Mouse (Mus musculus): Measurements from ENCODE around the gene Itga5.

Gene Itga5

DNA sequence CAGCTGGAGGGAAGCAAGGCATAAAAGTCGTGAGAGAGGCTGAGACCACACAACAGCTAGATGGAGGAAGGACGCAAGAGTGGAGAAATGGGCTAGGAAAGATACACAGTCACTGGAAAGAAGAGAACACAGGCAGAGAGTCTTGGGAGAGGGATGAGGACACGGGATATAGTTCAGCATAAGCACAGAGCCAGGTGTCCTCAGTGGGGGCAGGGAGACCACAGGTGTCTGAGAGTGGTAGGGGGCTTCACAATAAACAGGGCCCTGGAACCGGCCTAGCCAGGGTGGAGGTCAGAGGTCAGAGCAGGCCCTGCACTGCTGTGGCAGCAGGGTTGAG lies 27.8 kb downstream of the Itga5 start:
- DNase-seq = no peak

DNA sequence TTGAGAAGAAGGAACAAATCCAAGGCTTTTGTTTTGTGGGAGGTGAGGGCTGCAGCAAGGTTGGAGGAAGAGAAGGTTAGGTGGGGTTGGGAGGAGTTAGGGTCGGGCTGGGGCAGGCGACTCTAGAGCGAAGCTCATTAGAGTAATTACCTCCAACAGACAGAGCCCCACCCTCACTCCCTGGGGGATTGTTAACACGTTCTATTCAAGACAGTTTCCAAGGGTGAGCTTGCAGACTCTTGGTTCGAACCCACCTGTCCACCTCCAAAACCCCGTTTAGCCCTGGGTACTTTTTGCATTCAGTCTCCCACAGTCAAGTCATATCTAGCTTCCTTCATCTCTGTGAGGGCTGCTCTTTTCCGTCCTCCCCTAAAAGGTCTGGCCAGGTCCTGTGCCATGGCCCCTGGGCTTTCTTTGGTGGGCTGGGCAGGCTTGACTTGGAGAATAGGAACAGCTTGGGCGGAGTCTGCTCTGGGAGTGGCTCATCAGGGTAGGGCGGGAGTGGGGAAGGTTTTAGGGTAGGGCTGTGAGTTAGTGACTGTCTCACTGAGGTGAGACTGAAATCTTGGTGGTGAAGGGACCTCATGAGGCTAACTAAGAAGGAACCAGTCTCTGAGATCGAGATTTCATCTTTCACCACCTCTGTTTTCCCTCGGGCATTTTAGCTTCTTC lies 29.4 kb downstream of the Itga5 start:
- DNase-seq = no peak

DNA sequence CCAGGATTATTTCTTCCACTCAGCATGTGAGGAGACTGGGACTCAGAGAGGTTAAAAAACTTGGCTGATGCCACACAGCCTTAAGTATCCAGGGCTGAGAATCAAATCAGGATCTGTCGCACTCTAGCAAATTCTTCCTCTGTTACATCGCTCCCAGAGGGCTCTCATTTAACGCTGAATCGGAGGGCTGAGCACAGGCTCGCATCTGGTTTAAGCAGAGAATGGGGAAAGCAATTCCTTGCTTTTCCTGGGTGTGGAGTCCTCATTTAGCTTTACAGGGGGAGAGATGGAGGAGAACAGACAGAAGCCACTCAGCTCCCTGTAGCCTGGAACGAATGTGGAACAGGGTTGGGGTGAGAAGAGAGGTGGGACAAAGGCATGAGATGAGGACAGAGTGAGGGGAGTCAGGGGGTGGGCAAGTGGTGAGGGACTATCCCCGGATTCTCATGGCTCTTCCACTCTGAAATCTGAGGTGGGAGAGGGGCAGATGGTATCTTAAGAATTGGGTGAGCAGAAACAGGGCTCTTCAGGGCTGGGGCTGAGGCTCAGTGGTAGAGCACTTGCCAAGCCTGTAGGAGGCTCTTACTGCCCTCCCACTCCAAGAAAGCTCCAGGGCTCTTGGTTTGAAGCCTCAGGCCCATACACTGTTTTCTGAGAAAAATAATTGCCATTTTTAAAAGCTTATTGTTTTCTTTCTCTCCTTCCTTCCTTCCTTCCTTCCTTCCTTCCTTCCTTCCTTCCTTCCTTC lies 30.9 kb downstream of the Itga5 start:
- no peak for DNase-seq

DNA sequence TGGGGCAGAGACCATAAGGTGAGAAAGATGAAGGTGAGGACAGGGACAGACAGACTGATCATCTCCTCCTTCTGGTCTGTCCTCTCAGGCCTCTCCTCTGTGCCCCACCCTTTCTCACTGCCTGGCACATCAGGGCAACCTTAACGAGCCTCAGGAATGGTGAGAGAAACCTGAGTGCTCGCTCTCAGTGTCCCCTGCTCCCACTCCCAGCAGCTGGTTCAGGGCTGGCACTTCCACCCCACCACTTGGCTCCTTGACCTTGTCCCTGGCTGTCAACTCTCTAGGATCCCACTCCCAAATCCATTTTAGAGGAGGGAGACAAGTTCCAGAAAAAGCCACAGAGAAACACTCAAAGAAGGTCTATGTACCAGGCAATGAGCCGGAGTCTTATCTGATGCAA lies 31.5 kb downstream of the Itga5 start:
- DNase-seq = no peak

DNA sequence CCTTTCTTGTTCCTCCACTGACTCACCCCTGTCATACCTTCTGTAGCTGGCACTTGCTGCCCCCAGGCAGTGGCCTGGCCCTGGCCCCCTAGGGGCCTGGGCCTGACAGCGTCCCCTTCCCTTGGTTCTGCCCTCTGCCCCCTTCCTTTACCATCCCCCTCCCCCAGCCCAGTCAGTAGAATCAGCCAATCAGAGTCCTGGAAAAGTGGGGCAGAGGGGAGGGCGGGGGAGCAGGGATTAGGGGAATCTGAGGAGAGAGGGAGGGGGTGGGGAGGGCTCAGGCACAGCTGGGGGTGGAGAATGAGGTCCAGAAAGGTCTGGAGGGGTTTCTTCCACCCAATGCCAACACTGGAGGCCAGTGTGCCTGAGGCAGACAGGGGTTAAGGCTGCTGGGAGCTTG lies 32.4 kb downstream of the Itga5 start:
- DNase-seq = no peak

DNA sequence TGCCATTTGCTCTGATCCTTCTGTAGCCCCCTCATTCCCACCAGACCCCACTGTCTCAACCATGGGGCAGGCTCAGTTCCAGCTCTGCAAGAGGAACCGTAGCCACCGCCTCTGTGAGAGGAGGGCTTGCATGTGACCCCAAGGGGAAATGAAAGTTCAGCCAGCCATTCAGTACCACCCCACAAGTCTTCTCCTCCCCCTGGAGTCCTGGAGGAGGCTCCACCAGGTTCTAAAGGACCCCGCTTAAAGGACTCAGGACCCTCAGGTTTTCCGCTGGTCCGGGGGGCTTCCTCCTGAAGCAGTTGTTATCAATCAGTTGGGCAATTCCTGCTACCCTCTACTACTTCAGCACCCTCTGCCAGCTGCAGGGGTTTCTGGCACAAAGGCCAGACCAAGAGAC lies 32.8 kb downstream of the Itga5 start:
- DNase-seq = no peak

DNA sequence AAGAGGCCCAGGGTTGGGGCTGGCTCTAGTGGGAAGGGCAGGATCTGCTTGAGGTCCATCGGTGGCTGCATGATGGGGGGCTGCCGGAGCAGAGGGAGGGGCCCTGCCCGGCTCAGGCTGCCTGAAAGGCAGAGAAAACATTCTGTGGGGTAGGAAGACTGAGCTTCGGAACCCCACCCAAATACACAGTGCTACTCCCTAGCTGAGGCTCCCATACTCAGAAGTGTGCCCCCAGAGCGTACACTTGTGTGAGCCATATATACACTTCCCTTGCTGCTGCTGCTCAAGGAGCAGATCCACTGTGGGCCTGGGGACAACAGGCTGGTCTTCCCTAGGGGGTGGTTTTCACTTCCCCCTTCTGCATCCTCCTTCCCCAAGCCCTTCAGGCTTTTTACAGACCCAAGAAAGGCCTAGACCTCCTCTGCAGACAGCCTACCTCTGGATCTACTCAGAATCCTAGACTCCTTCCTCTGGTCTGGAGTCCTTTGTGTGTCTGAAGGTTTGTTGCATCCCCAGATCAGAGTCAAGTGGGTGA lies 33.4 kb downstream of the Itga5 start:
- DNase-seq = no peak

DNA sequence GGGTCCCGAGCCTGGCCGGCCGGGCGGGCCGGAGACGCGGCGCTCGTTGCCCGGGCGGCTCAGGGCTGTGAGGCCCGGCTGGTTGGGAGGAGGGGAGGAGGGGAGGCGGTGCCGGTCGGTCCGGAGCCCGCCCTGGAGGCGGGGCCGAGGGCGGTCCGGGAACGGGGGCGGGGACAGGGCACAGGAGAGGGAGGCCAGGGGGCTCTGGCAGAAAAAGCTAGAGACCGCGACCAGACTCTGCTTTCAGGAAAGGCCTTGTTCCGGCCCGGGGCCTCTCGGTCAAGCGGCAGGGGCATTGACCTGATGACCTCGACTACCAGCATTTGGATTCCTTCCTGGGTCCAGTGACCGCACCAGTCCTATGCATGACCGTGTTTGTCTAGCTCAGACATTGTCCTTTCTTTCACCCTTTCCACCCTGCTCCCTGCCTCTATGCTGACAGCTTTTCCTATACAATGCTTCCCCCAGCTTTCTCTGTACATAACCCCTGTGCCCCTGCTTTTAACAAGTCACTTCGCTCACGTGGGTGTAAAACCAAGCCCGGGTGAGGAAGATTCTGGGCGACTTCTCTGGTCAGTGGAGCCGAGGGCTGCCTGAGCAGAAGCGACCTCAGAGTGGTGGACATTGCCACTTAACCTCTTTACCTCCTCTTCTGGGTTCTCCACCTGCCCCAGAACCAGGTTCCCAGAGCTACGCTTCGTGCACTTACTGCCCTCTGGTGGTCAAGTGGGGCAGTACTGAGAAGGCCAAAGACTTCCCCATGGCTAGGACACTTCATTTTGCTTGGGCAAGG lies 42.9 kb downstream of the Itga5 start:
- peak; percentile 94 to 96 for DNase-seq

DNA sequence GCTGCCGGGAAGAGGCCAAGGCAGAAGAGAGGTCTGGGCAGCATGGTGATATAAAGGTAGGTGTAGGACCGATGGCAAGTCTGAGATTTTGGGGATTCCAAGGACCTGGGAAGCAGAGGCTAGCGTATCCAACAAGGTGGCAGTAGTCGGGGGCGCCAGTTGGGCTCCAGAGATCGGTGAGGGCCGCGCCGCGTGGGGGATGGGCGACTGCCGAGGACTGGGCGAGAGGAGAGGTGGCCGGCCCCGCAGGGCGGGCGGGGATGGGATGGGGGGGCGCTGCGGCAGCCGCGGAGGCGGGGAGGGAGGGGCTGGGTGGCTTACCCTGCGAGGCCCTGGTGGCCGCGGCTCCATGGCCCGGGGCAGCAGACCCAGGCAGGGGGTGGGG lies 43.5 kb downstream of the Itga5 start:
- DNase-seq = peak; percentile 78 to 84

DNA sequence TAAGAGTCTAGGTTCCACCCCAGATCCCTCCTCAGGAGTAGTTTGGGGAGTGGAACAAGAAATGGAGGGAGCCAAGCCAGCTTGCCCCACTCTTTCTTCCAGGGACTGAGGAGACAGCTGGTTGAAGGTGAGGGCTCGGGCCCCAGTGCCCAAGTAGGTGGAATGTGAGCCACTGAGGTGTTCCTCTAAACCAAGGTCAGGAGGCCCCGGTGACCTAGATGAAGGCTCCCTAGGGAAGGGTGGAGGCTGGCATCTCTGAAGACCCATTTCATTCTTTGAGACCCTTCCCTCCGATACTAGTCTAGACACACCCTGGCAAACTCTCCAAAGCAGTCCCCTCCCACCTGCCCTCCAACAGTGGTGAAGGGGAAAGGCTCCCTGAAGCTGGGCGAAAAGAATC lies 44.2 kb downstream of the Itga5 start:
- no peak for DNase-seq

DNA sequence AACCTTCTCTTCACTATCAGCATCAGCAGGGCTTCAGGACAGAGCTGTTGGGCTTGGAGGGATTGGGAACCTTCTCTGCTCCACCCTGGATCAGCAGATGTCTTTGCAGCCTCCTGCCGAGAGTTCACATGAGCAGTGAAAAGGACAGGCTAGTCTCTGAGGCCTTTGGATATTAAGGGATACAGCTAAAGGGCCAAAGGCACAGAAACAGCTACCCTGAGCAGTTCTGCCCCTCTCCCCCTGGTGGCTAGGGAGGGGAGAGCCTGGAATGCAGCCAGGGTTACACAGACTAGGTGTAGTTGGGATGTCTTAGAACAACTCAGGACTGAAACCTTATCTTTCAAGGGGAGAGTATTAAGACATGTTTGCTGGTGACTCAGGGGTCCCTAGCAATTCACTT lies 45.5 kb downstream of the Itga5 start:
- DNase-seq = peak; percentile 64 to 77

DNA sequence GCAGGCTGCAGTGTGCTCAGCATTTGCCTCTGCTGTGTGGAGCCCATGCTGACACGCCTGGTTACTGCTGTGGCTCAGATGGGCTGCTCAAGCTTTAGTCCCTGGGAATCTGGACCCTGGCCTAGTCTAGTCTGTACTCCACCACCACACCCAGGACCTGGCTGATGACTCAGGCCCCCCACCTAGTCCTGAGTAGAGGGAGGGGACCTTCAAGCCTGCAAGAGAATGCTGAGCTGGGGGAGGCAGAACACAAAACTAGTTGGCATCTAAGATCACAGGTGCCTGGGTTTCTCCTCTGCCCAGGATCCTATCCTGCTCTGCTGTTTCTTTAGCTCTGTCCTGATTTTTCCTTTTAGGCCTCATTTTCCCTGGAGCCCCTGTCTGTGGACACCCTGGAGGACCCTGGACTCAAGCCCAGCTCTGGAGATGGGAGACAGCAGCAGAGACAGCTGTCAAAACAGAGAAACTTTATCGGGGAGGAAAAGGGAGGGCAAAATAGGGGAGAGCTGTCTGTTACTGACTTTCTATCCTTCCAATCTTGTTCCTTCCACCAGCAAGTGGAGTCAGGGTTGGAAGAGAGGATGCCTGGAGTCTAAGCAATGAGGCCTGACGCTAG lies 48.3 kb downstream of the Itga5 start:
- peak in 1 of 2 experiments; percentile 34 for DNase-seq

DNA sequence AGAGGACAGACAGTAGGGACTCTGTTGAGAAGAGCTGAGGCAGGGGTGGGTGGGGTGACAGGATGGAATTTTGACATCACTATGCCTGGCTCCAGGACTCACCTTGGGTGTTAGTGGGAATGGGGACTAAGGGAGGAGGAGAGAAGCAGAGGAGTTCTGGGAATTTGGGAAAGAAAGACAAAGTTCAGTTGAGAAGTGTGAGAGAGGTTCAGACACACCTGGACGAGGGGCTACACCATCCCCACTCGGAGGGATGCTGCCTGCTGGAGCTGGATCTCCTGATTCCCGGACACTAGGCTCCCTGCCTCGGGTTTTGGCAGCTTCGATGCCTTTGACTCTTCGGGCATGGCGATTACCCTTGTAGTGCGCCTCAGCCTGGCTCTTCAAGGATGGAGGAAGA lies 48.8 kb downstream of the Itga5 start:
- peak in 1 of 2 experiments; percentile 2 for DNase-seq

DNA sequence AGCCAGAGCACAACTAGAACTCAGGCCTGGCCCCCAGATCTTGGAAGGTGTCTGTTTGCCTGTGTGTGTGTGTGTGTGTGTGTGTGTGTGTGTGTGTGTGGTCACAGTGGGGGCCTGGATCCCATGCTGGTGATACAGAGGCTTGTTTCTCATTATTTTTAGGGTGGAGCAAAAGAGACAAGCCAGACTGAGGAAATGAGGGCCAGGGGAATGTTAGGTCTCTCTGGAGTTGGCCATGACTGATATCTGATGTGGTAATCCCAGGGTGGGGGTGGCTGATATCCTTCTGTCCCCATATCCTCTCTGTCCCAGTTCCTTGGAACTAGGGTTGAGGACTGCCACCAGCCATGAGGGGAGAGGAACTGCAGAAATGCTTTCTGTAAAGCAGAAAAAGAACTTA lies 49.4 kb downstream of the Itga5 start:
- DNase-seq = no peak

DNA sequence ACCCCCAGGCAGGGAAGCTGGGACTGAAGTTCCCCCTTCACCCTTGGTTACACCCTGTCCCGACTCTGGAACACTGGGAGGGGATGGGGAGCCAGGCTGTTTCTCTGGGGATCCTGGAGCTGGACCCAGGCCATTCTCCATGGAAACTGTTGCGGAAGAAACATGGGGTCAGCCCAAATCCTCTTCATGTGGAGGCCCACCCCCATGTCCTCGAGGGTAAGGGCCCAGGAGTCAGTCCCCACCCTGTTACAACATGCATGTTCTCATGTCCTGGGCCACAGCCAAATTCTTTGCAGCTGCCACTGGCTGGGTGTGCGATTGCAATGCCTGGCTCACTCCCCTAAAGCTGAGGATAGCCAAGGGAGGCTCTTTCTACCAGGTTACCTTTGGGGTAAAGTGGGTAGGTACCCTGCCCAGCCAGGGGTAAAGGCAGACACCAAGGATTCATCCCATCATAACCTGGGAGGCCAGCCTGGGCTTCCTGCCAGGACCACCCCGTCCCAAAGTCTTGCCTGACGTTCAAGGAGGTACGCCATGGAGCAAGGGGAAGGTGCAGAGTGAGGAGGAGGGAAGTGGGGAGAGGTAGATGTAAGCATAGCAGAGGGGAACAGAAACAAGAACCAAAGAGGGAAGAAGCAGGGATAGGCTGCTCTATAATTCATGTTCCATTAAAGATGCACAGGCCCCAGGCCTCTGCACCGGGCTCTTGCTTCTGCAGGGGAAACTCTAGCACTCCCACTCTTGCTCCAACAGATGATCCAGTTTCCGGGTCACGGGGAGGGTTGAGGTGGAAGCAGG lies 50.4 kb downstream of the Itga5 start:
- peak; percentile 14 to 16 for DNase-seq

DNA sequence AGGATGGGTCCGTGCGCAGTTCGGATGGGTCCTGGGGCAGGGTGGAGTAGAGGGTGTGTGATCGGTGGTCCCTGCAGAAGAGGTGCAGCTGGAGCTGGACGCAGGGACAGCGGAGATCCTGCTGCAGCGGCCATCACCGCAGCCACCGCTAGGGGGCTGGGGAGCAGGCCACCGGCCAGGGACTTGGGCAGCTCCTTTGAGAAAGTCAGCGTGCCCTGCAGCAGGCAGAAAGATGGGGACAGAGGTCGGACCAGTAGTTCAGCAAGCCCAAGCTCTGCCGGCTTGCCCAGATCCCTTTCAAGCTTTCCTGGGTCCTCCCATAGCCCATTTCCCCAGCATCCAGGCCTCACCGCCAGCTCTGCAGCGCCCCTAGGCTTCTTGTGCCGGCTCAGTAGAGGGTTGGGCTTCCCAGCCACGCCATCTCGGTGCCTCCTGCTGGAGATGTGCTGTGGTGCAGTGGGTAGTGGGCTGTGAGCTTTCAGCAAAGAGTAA lies 51.5 kb downstream of the Itga5 start:
- DNase-seq = peak; percentile 90 to 93

DNA sequence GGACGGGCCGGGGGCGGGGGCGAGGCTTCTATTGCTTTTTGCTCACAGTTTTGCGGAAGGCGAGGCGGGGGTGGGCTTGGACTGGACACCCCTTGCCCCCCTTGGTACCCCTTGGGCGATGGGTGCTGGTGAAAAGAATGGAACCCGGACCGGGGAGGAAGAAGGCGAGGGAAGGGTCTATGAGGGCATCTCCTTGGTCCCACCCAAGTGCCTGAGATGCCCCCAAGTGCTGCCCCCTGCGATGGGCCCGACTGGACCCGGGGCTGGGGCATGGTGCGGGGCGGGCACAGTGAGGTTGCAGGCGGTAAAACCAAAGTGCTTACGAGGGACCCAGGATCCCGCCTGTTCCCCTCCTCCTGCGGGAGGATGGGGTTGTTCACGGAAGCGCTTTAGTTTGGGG lies 52.4 kb downstream of the Itga5 start:
- peak in 1 of 2 experiments; percentile 23 for DNase-seq

DNA sequence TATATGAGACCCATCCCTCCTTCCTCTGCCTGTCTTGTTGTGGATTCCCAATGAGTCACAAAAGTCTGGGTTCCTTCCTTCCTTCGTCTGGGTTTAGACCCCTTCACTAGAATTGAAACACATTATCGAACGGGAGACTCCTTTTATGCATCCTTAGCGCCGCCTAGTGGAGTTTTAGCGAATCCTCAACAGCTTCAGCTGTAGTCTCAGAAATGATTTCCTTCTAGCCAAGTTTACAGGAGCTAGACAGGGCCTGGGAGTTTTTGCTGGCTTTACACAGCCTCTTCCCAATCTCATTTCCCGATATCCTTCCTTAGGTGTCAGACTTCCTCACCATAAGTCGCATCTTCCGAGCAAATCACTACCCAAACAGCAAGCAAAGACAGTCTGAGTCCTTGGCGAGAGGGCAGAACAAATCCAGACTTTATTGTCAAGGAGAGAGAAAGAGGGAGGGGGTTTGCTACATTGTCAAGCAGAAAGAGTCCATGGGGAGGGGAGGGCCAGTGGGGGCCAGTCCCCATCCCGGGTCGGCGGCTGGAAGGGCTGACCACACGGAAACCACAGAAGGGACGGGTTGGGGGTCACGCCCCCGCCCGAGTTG lies 53.0 kb downstream of the Itga5 start:
- peak; percentile 65 to 74 for DNase-seq

DNA sequence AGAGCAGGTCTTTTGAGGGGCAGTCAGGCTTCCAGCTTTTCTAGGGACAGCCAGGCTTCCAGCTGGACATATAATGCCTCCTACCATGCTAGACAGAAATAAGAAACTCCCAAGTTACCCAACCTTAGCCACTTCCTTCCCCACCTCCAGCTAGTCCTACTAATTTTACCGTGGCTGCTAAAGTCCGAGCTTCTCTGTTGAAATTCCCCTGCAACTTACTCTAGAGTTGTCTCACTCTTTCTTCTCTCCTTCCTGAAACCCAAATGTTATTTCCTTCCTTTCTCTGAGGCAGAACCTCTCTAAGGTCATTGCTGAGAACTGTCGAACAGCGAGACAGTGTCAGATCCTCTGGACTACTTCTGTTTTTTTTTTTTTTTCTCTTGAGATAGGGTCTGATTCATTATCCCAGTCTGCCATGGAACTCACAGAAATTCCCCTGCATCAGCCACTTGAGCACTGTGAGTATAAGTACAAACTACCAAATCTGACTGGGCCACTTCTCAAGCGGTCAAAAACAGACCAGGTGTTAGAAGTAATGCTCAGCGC lies 56.1 kb downstream of the Itga5 start, which contains the start of gene Gpr84:
Gene Gpr84, minus strand, starts transcription at position 248 of the 546 bp plus-strand sequence.
- no peak for DNase-seq

DNA sequence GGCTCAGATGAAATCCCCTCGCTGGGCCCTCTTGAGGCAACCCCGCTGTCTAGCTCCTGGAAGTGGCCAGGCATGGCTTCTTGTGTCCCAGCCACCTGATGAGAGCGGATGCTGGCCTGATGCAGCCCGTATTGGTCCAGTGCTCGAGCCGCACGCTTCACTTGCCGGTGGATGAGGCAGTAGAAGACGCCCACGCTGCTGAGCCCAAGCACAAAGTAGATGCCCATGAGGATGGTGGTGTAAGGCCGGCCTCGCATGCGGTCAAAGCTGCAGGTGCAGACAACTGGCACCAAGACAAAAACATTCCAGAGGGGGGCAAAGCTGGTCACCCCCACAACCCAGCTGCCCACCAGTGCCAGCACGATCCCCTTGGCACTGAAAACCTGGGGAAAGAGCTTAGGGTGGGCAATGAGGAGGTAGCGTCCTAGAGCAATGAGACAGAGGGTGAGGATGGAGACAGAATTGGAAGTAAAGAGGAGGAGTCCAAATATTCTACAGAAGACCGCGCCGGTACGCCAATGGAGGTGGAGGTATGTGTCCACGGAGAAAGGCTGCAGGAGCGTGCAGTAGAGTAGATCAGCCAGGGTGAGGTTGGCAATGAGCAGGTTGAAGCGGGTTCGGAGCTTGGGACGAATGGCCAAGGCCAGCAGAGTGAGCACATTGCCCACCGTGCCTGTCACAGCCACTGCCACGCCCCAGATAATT lies 57.5 kb downstream of the Itga5 start:
- peak; percentile 43 to 62 for DNase-seq
